Mouse (Mus musculus): ENCODE data around the gene Mrvi1.
"Not testable (repeated sequence)": the region's sequence is repeated elsewhere in the genome, so short reads cannot be mapped to it uniquely, and the experiment has no call there.

Gene Mrvi1

GRCm38 (mm10) chr7:110935815-110936762 is 46.2 kb downstream of the Mrvi1 start:
- no peak for DNase-seq

- DNase-seq, result no peak
Observed at GRCm38 (mm10) chr7:110933999-110934398, 48.3 kb downstream of the Mrvi1 start.

GRCm38 (mm10) chr7:110933329-110933728 is 48.9 kb downstream of the Mrvi1 start:
- no peak for DNase-seq

GRCm38 (mm10) chr7:110930118-110930854 is 52.0 kb downstream of the Mrvi1 start:
- DNase-seq, result peak; percentile 65 to 66

GRCm38 (mm10) chr7:110926562-110926961 is 55.7 kb downstream of the Mrvi1 start:
- DNase-seq, result no peak

GRCm38 (mm10) chr7:110920331-110921261 is 61.7 kb downstream of the Mrvi1 start:
- no peak for DNase-seq

GRCm38 (mm10) chr7:110919721-110920120 is 62.5 kb downstream of the Mrvi1 start:
- peak in 1 of 2 experiments; percentile 32 for DNase-seq

GRCm38 (mm10) chr7:110915913-110916312 is 66.3 kb downstream of the Mrvi1 start:
- no peak for DNase-seq

GRCm38 (mm10) chr7:110914531-110914930 is 67.7 kb downstream of the Mrvi1 start:
- no peak for DNase-seq

GRCm38 (mm10) chr7:110913754-110914153 is 68.5 kb downstream of the Mrvi1 start:
- no peak for DNase-seq

- no peak for DNase-seq
Observed at GRCm38 (mm10) chr7:110908209-110909144, 73.8 kb downstream of the Mrvi1 start.

- no peak for DNase-seq
Observed at GRCm38 (mm10) chr7:110906566-110906965, 75.7 kb downstream of the Mrvi1 start.

GRCm38 (mm10) chr7:110903226-110903625 is 79.0 kb downstream of the Mrvi1 start:
- DNase-seq, result no peak

GRCm38 (mm10) chr7:110897202-110897601 is 85.1 kb downstream of the Mrvi1 start:
- DNase-seq, result no peak

GRCm38 (mm10) chr7:110896453-110896852 is 85.8 kb downstream of the Mrvi1 start:
- no peak for DNase-seq

- not testable (repeated sequence) for DNase-seq
Observed at GRCm38 (mm10) chr7:110895772-110896171, 86.5 kb downstream of the Mrvi1 start.

GRCm38 (mm10) chr7:110894673-110895072 is 87.6 kb downstream of the Mrvi1 start:
- DNase-seq, result no peak

GRCm38 (mm10) chr7:110893943-110894610 is 88.2 kb downstream of the Mrvi1 start:
- DNase-seq, result peak; percentile 60 to 70

- DNase-seq, result peak; percentile 84 to 90
Observed at GRCm38 (mm10) chr7:110891501-110891986, 90.7 kb downstream of the Mrvi1 start.

GRCm38 (mm10) chr7:110881746-110882333 is 100.4 kb downstream of the Mrvi1 start:
- peak; percentile 43 to 73 for DNase-seq
